ENCODE assay signal across 25 mouse cellular contexts in the genomic region with DNA sequence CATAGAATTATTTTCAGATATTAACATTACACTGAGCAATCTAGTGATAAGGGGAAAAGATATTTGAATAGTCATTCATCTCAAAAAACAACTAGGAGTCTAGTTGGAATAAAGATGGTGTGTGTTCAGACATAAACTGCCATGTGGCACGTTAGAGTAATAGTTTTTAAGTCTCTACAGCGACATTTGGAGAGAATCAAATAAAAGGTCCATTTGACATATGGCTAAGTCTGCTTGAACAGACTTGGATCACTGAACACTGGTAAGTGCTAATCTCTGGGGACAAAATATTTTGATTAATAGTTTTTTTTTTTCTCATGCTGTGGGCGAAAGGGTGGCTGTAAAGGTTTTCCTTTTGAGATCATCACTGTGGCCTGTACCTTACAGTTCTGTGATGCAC.
"Had no signal": no experiment of that assay in that cellular context is flagged by ENCODE, and none has a peak within 500 bp of the region (broad histone marks: within the 10 kb centered on the region; RNA-seq: fewer than 3 reads in every experiment).

No protein-coding gene starts in this region.

- H3K4me3 ChIP-seq: embryonic facial prominence, embryonic 10.5 days; embryonic facial prominence, embryonic 12.5 days; embryonic facial prominence, embryonic 13.5 days; embryonic facial prominence, embryonic 15.5 days; erythroblast, embryonic 14.5 days; forebrain, embryonic 10.5 days; forebrain, embryonic 12.5 days; forebrain, embryonic 15.5 days; gastrocnemius, adult 2 months; heart, adult 2 months; heart, embryonic 10.5 days had no signal

- H3K4me2 ChIP-seq: embryonic facial prominence, embryonic 12.5 days; embryonic facial prominence, embryonic 13.5 days; embryonic facial prominence, embryonic 15.5 days; forebrain, embryonic 12.5 days; forebrain, embryonic 15.5 days; heart, embryonic 11.5 days had no signal

- ATAC-seq: forebrain, embryonic 15.5 days had no signal

- H3K9me3 ChIP-seq: embryonic facial prominence, embryonic 10.5 days; embryonic facial prominence, embryonic 12.5 days; embryonic facial prominence, embryonic 13.5 days; embryonic facial prominence, embryonic 15.5 days; forebrain, embryonic 10.5 days; forebrain, embryonic 12.5 days; forebrain, embryonic 15.5 days; heart, embryonic 10.5 days had no signal

- H3K9ac ChIP-seq: embryonic facial prominence, embryonic 12.5 days; embryonic facial prominence, embryonic 13.5 days; embryonic facial prominence, embryonic 15.5 days; forebrain, embryonic 12.5 days; forebrain, embryonic 15.5 days had no signal

- DNase-seq: cerebellum, adult 8-10 months; cerebellum, adult 9-10 months; cerebellum, adult 9-11 months; cerebellum, postnatal 10 days; cerebellum, postnatal 14 days; cerebellum, postnatal 25 days; cerebellum, postnatal 36 days; embryo, embryonic 11 days; gastrocnemius, adult 2 months; gastrocnemius, postnatal 10 days; gastrocnemius, postnatal 14 days; gastrocnemius, postnatal 25 days; gastrocnemius, postnatal 36 days; heart, adult 18-20 months; heart, adult 2 months had no signal

- H3K36me3 ChIP-seq: embryonic facial prominence, embryonic 10.5 days; embryonic facial prominence, embryonic 12.5 days; embryonic facial prominence, embryonic 15.5 days; forebrain, embryonic 10.5 days; forebrain, embryonic 12.5 days; forebrain, embryonic 15.5 days; heart, embryonic 10.5 days had no signal

- H3K27me3 ChIP-seq: embryonic facial prominence, embryonic 12.5 days; embryonic facial prominence, embryonic 13.5 days; embryonic facial prominence, embryonic 15.5 days; forebrain, embryonic 12.5 days; forebrain, embryonic 15.5 days had no signal

- H3K27ac ChIP-seq: embryonic facial prominence, embryonic 10.5 days; embryonic facial prominence, embryonic 12.5 days; embryonic facial prominence, embryonic 13.5 days; embryonic facial prominence, embryonic 15.5 days; forebrain, embryonic 10.5 days; forebrain, embryonic 12.5 days; forebrain, embryonic 15.5 days; gastrocnemius, adult 2 months; heart, adult 2 months; heart, embryonic 10.5 days had no signal

- H3K4me1 ChIP-seq: embryonic facial prominence, embryonic 13.5 days; embryonic facial prominence, embryonic 15.5 days; forebrain, embryonic 10.5 days; forebrain, embryonic 12.5 days; forebrain, embryonic 15.5 days had no signal
